Mouse (Mus musculus) kidney, embryonic 16.5 days (tissue): ENCODE measurements around the gene Gm28035. TPM values are rescaled to one million over a fixed set of nuclear protein-coding genes. Genes with fewer than 3 reads are reported as not detected.

Source experiments
- ATAC-seq: fragments of 200-750 bp; cut with Nextera tagmentation; 2 replicates; pipeline ENCODE4 v1.8.0; 2017; ENCODE audit warnings: moderate TSS enrichment; ENCODE audit not compliant: low FRiP score, low TSS enrichment
- H3K27ac ChIP-seq: fragments of 300-500 bp; sonication (generic); 2 replicates; pipeline ENCODE4 v1.5.1; 2014; ENCODE audit warnings: low read length
- H3K27me3 ChIP-seq: fragments of 300-500 bp; sonication (generic); 2 replicates; pipeline ENCODE4 v1.6.1; 2014; ENCODE audit warnings: low read length, control low read depth, mixed read lengths; ENCODE audit not compliant: insufficient read depth
- H3K36me3 ChIP-seq: fragments of 300-500 bp; sonication (generic); 2 replicates; pipeline ENCODE4 v1.6.1; 2014; ENCODE audit warnings: low read length, control low read depth, mixed read lengths; ENCODE audit not compliant: insufficient read depth
- H3K4me1 ChIP-seq: fragments of 300-500 bp; sonication (generic); 2 replicates; pipeline ENCODE4 v1.6.1; 2014; ENCODE audit warnings: low read length, control low read depth, mixed read lengths; ENCODE audit not compliant: insufficient read depth
- H3K4me2 ChIP-seq: fragments of 300-500 bp; sonication (generic); replicated peaks from 2 replicates; pipeline ENCODE4 v1.6.1; 2014; ENCODE audit warnings: low read depth, low read length
- H3K4me3 ChIP-seq: fragments of 300-500 bp; sonication (generic); 2 replicates; pipeline ENCODE4 v1.5.1; 2014; ENCODE audit warnings: mild to moderate bottlenecking, low read length
- H3K9ac ChIP-seq: fragments of 300-500 bp; sonication (generic); replicated peaks from 2 replicates; pipeline ENCODE4 v1.6.1; 2014; ENCODE audit warnings: low read length
- H3K9me3 ChIP-seq: fragments of 300-500 bp; sonication (generic); 2 replicates; pipeline ENCODE4 v1.6.1; 2016; ENCODE audit warnings: low read length, control low read depth
- WGBS: fragments of 180-500 bp; shearing (Covaris S2); extraction: QIAGEN DNeasy Blood & Tissue Kit; methylation state at CpG from one replicate; pipeline ENCODE4 v1.1.7; 2014; 5-methylcytosine and 5-hydroxymethylcytosine counted together
- polyA plus RNA-seq: library from polyadenylated mRNA; unstranded; fragments of >200 nt; fragmentation: Nextera tagmentation; extraction: Ambion mirVana; gene quantifications from 2 replicates; pipeline ENCODE4 v1.2.1, GENCODE M21; 2015

The Gm28035 gene
- polyA plus RNA-seq, 1 experiment from 2014 or later, result 0.45 TPM

GRCm38 (mm10) chr2:30286192-30287026, 46.0 kb downstream of the Gm28035 start, which contains the start of the genes Dolk and Nup188:
Dolk (minus strand) TSS chr2:30286334.
Nup188 (plus strand) TSS chr2:30286397.
- under 1% methylated on average over 66 of the region's 68 CpGs for WGBS
- ATAC-seq, result peak; percentile 94
- Histone ChIP-seq H3K4me3 (peak within 1 kb of the TSS; percentile 99), H3K9me3 (no peaks in the 10 kb centered on the region), H3K4me2 (peak within 1 kb of the TSS; percentile 94), H3K4me1 (peaks cover 23% of the 10 kb centered on the region), H3K9ac (peak within 1 kb of the TSS; percentile 96), H3K27ac (peak within 1 kb of the TSS; percentile 73), H3K27me3 (no peaks in the 10 kb centered on the region), H3K36me3 (no peaks in the 10 kb centered on the region)

- Histone ChIP-seq H3K4me2 (peak overlapping the region; percentile 80), H3K27me3 (no peaks in the 10 kb centered on the region), H3K27ac (peak overlapping the region; percentile 73), H3K9me3 (no peaks in the 10 kb centered on the region), H3K9ac (peak overlapping the region; percentile 96), H3K4me1 (peaks cover 23% of the 10 kb centered on the region), H3K36me3 (no peaks in the 10 kb centered on the region), H3K4me3 (peak overlapping the region; percentile 99)
- under 1% methylated on average over 10 of the region's 10 CpGs for WGBS
- no peak for ATAC-seq
These were observed 46.6 kb downstream of the Gm28035 start for GRCm38 (mm10) chr2:30287027-30287373.

GRCm38 (mm10) chr2:30299525-30299924, 59.2 kb downstream of the Gm28035 start:
- H3K27ac ChIP-seq, result no peak overlapping the region
- no peak overlapping the region for H3K9ac ChIP-seq
- ATAC-seq, result no peak
- no peak overlapping the region for H3K4me2 ChIP-seq
- H3K4me3 ChIP-seq, result no peak overlapping the region
- no peaks in the 10 kb centered on the region for H3K9me3 ChIP-seq
- H3K27me3 ChIP-seq, result no peaks in the 10 kb centered on the region
- WGBS, result 81% methylated on average over 3 of the region's 3 CpGs
- H3K36me3 ChIP-seq, result peaks cover 56% of the 10 kb centered on the region
- H3K4me1 ChIP-seq, result no peaks in the 10 kb centered on the region

- H3K27ac ChIP-seq, result no peak overlapping the region
- H3K36me3 ChIP-seq, result peaks cover 61% of the 10 kb centered on the region
- no peak for ATAC-seq
- H3K9me3 ChIP-seq, result no peaks in the 10 kb centered on the region
- no peak overlapping the region for H3K4me3 ChIP-seq
- H3K9ac ChIP-seq, result no peak overlapping the region
- no peaks in the 10 kb centered on the region for H3K27me3 ChIP-seq
- H3K4me1 ChIP-seq, result no peaks in the 10 kb centered on the region
- 89% methylated on average over 5 of the region's 5 CpGs for WGBS
- no peak overlapping the region for H3K4me2 ChIP-seq
These were observed 59.6 kb downstream of the Gm28035 start for GRCm38 (mm10) chr2:30299966-30300365.

- Histone ChIP-seq H3K36me3 (peaks cover 82% of the 10 kb centered on the region), H3K9ac (no peak overlapping the region), H3K4me2 (no peak overlapping the region), H3K4me3 (no peak overlapping the region), H3K4me1 (no peaks in the 10 kb centered on the region), H3K27me3 (no peaks in the 10 kb centered on the region), H3K9me3 (no peaks in the 10 kb centered on the region), H3K27ac (no peak overlapping the region)
- ATAC-seq, result no peak
- 93% methylated on average over 7 of the region's 7 CpGs for WGBS
These were observed 65.7 kb downstream of the Gm28035 start for GRCm38 (mm10) chr2:30306087-30306486.

- ATAC-seq, result no peak
- H3K27ac ChIP-seq, result no peak overlapping the region
- H3K9me3 ChIP-seq, result no peaks in the 10 kb centered on the region
- no peak overlapping the region for H3K4me3 ChIP-seq
- H3K9ac ChIP-seq, result no peak overlapping the region
- H3K36me3 ChIP-seq, result peaks cover 90% of the 10 kb centered on the region
- 84% methylated on average over 3 of the region's 3 CpGs for WGBS
- H3K27me3 ChIP-seq, result no peaks in the 10 kb centered on the region
- no peak overlapping the region for H3K4me2 ChIP-seq
- no peaks in the 10 kb centered on the region for H3K4me1 ChIP-seq
These were observed 69.0 kb downstream of the Gm28035 start for GRCm38 (mm10) chr2:30309351-30309750.

GRCm38 (mm10) chr2:30311481-30311880, 71.1 kb downstream of the Gm28035 start:
- Histone ChIP-seq H3K36me3 (peaks cover 90% of the 10 kb centered on the region), H3K4me3 (no peak overlapping the region), H3K27me3 (no peaks in the 10 kb centered on the region), H3K4me1 (no peaks in the 10 kb centered on the region), H3K9ac (no peak overlapping the region), H3K27ac (no peak overlapping the region), H3K9me3 (no peaks in the 10 kb centered on the region), H3K4me2 (no peak overlapping the region)
- ATAC-seq, result no peak
- 96% methylated on average over 2 of the region's 2 CpGs for WGBS

- H3K27ac ChIP-seq, result no peak overlapping the region
These were observed 75.8 kb downstream of the Gm28035 start for GRCm38 (mm10) chr2:30316136-30316535.

GRCm38 (mm10) chr2:30316955-30317354, 76.6 kb downstream of the Gm28035 start:
- H3K27ac ChIP-seq, result no peak overlapping the region
- no peak overlapping the region for H3K4me2 ChIP-seq
- no peak for ATAC-seq
- H3K4me1 ChIP-seq, result no peaks in the 10 kb centered on the region
- no peak overlapping the region for H3K4me3 ChIP-seq
- 94% methylated on average over 5 of the region's 5 CpGs for WGBS
- no peaks in the 10 kb centered on the region for H3K27me3 ChIP-seq
- H3K36me3 ChIP-seq, result peaks cover 68% of the 10 kb centered on the region
- no peaks in the 10 kb centered on the region for H3K9me3 ChIP-seq
- no peak overlapping the region for H3K9ac ChIP-seq

More at GRCm38 (mm10) chr2:30316136-30316535, 75.8 kb downstream of the Gm28035 start:
- Histone ChIP-seq H3K9ac (no peak overlapping the region), H3K4me1 (no peaks in the 10 kb centered on the region), H3K9me3 (no peaks in the 10 kb centered on the region), H3K4me2 (no peak overlapping the region), H3K4me3 (no peak overlapping the region), H3K27me3 (no peaks in the 10 kb centered on the region), H3K36me3 (peaks cover 69% of the 10 kb centered on the region)
- ATAC-seq, result no peak
- 95% methylated on average over 4 of the region's 4 CpGs for WGBS

- H3K9ac ChIP-seq, result no peak overlapping the region
- H3K27me3 ChIP-seq, result no peaks in the 10 kb centered on the region
- H3K4me3 ChIP-seq, result no peak overlapping the region
- H3K9me3 ChIP-seq, result no peaks in the 10 kb centered on the region
- WGBS, result 72% methylated on average over 4 of the region's 4 CpGs
- H3K4me1 ChIP-seq, result no peaks in the 10 kb centered on the region
- no peak for ATAC-seq
- peaks cover 70% of the 10 kb centered on the region for H3K36me3 ChIP-seq
- no peak overlapping the region for H3K4me2 ChIP-seq
- no peak overlapping the region for H3K27ac ChIP-seq
These were observed 78.9 kb downstream of the Gm28035 start for GRCm38 (mm10) chr2:30319260-30319659.
